Mouse (Mus musculus): Measurements from ENCODE around the gene Syt1.

Syt1 gene

GRCm38 (mm10) chr10:108743759-108744158, 267.0 kb downstream of the Syt1 start:
- no peak for DNase-seq

DNA sequence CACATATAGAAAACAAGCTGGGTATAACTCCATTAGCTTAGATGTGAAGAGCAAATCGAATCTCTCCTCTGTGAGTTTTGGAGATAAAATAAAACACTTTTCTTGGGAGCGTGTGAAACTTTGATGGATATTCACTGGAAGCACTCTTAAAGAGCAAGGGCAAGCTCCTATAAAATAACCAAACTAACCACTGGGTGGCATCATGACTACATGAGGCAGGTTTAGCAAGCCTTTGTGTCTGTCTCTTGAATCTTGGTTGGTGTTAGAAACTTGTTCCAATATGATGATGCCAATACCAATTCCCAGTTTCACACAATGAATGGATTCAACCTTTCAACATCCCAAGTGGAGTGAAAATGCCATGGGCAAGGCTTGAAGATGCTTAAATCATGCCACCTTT, 276.8 kb downstream of the Syt1 start:
- peak; percentile 69 for DNase-seq

- no peak for DNase-seq
These were observed 281.8 kb downstream of the Syt1 start for GRCm38 (mm10) chr10:108728961-108729360.

DNA sequence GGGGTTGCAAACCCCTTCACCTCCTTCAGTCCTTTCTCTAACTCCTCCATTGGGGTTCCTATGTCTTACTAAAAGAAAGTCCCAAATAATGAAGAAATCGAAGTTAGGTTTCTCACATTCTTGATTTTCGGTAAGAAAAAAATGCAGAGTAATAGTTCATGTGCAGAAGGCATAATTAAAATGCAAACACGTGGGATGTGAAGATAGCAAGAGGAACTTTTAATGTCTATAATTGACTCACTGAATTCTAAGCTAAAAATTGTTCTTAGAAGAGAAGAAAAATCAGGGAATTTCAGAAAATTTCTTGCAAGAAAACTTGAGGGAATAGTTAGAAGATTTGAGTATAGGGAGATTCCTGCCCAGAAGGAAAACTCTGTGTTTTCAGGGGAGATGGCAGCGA, 284.4 kb downstream of the Syt1 start:
- no peak for DNase-seq

GRCm38 (mm10) chr10:108724878-108725277, 285.9 kb downstream of the Syt1 start:
- no peak for DNase-seq

GRCm38 (mm10) chr10:108710514-108710913, 300.3 kb downstream of the Syt1 start:
- DNase-seq = no peak

GRCm38 (mm10) chr10:108705658-108706057, 305.1 kb downstream of the Syt1 start:
- DNase-seq = no peak

DNA sequence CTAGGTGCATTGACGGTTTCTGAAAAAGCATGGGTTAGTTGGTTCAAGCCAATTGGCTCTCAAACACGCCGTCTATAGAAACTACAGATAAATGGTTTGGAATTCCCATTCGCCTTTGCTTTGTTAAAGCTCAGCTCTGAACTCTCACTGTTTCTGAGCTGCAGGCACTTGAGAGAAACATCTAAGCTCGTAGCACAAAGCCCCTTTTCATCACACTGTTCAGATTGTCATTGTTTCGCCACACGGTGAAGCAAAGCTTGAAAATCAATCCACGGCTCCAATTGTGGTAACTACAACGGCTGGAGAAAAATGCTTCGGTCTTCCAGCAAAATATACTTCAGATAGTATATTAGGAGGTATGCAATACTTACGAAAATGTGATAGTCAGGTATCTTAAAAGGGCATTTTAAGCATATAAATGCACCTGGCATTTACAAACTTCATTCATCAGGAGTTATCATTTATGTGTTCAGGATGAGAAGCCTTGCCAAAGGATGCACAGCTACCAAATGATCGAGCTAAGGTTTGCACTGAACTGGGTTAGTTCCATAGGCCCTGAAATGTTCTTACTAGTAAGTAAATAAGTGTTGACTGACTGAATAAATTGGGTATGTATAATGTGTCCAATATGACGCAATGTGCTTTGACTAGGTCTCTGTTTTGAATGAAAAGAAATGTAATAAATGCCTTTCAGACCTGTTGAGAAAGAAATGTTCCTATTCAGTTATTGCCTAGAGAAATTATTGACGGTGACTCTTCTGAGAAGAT, 309.2 kb downstream of the Syt1 start:
- DNase-seq = peak; percentile 72

DNA sequence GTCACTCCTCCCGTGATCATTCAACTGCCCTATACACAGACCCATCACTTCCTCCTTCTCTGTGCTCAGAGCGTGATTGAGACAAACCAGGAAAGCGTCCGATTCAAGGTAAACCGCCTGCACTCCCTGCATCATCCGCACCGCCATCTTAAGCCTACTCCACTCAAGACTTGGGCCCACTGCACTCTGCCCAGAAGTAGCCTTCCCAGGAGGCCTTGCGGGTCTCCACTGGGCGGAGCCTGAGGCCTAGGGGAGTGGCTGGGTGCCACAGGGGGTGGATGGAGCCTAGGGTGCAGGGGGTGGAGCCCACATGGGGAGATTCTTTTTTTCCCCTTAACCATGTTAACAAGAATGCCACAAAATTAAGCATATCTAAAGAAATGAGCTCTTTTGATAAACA, 310.8 kb downstream of the Syt1 start, which contains the start of gene Gm5136:
Gm5136 (minus strand) TSS at position 215 of the 400 bp plus-strand sequence.
- DNase-seq = no peak

GRCm38 (mm10) chr10:108697062-108697461, 313.7 kb downstream of the Syt1 start:
- DNase-seq = no peak

GRCm38 (mm10) chr10:108690954-108691353, 319.8 kb downstream of the Syt1 start:
- DNase-seq = no peak

GRCm38 (mm10) chr10:108686696-108687095, 324.1 kb downstream of the Syt1 start:
- no peak for DNase-seq

DNA sequence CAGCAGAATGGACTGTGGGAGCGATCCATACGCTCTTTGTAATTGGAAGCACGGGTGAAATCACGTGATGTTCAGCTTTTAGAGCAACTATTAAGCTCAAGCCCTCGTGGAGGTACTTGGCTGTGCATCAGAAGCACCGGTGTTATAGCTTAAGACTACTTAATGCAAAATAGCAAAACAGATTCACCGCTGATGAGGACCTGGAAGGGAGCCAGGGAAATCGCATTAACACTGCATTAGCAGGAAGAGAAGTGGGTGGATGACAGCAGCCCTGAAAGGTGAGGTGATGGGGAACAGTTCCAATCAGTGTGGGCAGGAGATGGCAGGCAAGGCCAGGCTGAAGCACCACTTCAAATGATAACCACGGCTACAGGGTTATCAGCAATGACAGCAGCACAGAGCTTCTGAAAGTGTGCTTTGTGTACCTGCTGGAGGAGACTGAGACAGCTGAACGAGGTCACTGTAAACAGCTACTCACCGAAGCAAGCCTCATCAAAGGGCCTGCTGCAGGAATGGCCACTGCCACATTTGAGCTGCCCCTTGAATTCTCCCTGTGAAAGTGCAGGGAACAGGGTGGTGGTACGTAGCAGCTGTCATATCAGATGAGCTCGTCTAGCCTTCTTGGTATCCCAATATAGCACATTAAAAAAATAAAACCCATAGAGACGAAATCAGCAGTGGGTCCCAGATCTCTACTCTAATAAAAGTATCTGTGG, 330.9 kb downstream of the Syt1 start:
- DNase-seq = peak; percentile 72

DNA sequence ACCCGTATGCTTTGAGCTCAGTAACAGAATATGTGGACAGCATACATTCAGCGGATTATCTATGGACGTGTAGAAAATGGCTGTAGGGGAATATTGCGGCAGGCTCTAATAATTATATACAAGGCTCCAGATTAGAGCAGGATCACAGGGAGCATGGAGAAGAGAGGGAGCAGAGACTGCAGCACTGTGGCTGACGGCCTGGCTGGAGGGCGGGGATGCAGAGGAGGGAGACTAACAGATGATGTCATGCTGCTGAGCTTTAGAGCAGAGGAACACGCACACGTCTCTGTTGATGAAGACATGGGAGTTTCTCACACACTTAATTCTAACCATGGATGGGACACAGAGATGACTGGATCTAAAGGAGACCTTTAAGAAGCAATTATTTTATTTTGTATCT, 333.7 kb downstream of the Syt1 start:
- DNase-seq = no peak

DNA sequence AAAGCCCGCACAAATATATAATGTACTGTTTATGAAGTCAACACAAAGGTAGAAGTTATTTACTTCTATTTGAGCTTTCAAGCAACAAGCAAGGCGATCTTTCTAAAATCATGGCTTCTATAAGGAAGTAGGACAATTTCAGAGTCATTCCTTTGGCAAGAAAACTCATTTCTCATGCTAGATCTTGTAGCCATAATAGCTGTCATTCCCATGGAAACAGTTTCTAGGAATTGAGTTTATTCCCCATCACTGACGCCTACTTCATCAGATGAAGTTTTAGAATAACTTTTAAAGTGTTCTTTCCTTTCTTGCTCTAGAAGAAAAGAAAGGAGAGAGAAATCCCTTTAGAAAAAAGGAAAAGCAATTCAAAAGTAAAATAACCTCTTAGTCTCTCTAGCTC, 341.8 kb downstream of the Syt1 start:
- DNase-seq = no peak

DNA sequence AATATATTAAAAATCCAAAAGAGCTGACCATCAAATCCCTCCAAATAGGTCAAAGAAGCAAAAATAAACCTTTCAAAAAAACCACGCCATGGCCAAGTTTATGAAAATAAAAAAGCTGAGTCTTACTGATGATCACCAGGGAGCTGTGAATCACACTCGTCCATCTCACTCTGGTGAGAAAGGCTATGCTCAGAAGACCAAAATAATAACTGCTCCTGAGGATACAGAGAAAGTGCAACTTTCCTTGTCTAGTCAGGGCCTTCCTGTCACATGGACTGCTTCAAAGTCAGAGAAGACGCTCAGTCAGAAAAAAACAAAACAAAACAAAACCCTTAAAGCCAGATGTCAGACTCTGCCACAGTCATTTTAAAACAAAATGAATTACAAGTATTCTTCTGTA, 350.5 kb downstream of the Syt1 start:
- DNase-seq = no peak

- no peak for DNase-seq
These were observed 352.5 kb downstream of the Syt1 start for GRCm38 (mm10) chr10:108658300-108658699.

GRCm38 (mm10) chr10:108657669-108658068, 353.1 kb downstream of the Syt1 start:
- DNase-seq = no peak

GRCm38 (mm10) chr10:108656898-108657297, 353.9 kb downstream of the Syt1 start:
- no peak for DNase-seq

- DNase-seq = no peak
These were observed 355.7 kb downstream of the Syt1 start for GRCm38 (mm10) chr10:108655074-108655473.

DNA sequence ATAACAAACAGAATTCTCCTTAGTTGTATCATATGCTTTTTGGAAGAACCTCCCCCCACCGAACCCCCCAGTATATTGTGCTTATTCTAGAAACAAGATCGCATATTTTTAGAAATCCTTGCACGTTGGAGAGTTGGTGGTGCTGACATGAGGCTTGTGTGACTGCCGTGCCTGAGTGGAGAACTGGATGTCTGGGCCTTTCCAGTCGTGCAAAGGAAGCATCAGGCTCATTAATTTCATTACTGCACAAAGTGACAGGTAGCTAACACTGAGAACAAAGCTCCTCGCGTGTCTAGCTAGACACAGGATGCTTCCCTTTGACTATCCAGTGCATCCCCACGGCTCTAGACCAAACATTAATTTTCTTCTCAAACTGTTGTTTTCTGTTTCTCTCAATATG, 358.0 kb downstream of the Syt1 start:
- DNase-seq = peak; percentile 35

DNA sequence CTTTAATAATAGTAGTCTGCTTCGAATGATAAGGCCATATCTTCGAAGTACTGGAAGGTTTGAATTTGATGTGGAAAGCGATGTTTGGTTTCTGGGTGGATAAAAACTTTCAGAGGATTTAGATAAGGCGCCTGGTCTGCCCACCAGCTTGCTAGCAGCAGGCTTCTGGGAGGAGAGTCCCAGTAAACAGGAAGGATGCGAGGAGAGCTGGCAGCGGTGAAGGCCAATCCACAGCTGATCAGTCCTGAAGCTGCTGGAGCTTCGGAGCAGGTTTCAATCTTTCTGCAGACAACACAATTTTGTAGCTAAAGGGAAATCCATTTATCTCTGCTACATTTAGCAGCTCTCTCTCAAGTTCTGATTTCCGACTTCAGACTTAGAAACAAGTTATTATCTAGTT, 358.7 kb downstream of the Syt1 start:
- DNase-seq = no peak

GRCm38 (mm10) chr10:108649174-108649573, 361.6 kb downstream of the Syt1 start:
- no peak for DNase-seq

GRCm38 (mm10) chr10:108643915-108644314, 366.9 kb downstream of the Syt1 start:
- no peak for DNase-seq
